Mouse (Mus musculus) neural tube, embryonic 12.5 days (tissue): ENCODE results near the gene Apoc3. TPM values are rescaled to one million over a fixed set of nuclear protein-coding genes. Genes with fewer than 3 reads are reported as not detected.

Experiments used
- ATAC-seq: fragments of 200-750 bp; cut with Nextera tagmentation; 2 replicates; pipeline ENCODE4 v1.8.0; 2017; ENCODE audit warnings: low read depth, mild to moderate bottlenecking, moderate TSS enrichment, moderate library complexity; ENCODE audit not compliant: low FRiP score
- H3K27ac ChIP-seq: fragments of 300-500 bp; sonication (generic); 2 replicates; pipeline ENCODE4 v1.5.1; 2016
- H3K27me3 ChIP-seq: fragments of 300-500 bp; sonication (generic); replicated peaks from 2 replicates; pipeline ENCODE4 v1.6.1; 2016; ENCODE audit warnings: mild to moderate bottlenecking
- H3K36me3 ChIP-seq: fragments of 300-500 bp; sonication (generic); 2 replicates; pipeline ENCODE4 v1.6.1; 2016; ENCODE audit warnings: mild to moderate bottlenecking
- H3K4me1 ChIP-seq: fragments of 300-500 bp; sonication (generic); 2 replicates; pipeline ENCODE4 v1.6.1; 2016
- H3K4me2 ChIP-seq: fragments of 300-500 bp; sonication (generic); replicated peaks from 2 replicates; pipeline ENCODE4 v1.6.1; 2016; ENCODE audit warnings: mild to moderate bottlenecking
- H3K4me3 ChIP-seq: fragments of 300-500 bp; sonication (generic); 2 replicates; pipeline ENCODE4 v1.5.1; 2016
- H3K9ac ChIP-seq: fragments of 300-500 bp; sonication (generic); 2 replicates; pipeline ENCODE4 v1.6.1; 2016; ENCODE audit warnings: mild to moderate bottlenecking
- H3K9me3 ChIP-seq: fragments of 300-500 bp; sonication (generic); 2 replicates; pipeline ENCODE4 v1.6.1; 2016; ENCODE audit warnings: mild to moderate bottlenecking
- WGBS: fragments of 180-500 bp; shearing (Covaris S2); methylation state at CpG from one replicate; pipeline ENCODE4 v1.1.7; 2016; 5-methylcytosine and 5-hydroxymethylcytosine counted together
- polyA plus RNA-seq: library from polyadenylated mRNA; unstranded; fragments of >200 nt; fragmentation: Nextera tagmentation; extraction: Ambion mirVana; gene quantifications from 2 replicates; pipeline ENCODE4 v1.2.1, GENCODE M21; 2016

Apoc3 gene
- polyA plus RNA-seq, 1 experiment from 2014 or later: not detected

GRCm38 (mm10) chr9:46256177-46256576 lies 20.7 kb upstream of the Apoc3 start:
- H3K4me1 ChIP-seq: no peaks in the 10 kb centered on the region
- no peak overlapping the region for H3K27ac ChIP-seq
- no peaks in the 10 kb centered on the region for H3K36me3 ChIP-seq
- H3K4me2 ChIP-seq: no peak overlapping the region
- no peak for ATAC-seq
- no peak overlapping the region for H3K4me3 ChIP-seq
- 88% methylated on average over 7 of the region's 7 CpGs for WGBS
- no peaks in the 10 kb centered on the region for H3K9me3 ChIP-seq
- no peaks in the 10 kb centered on the region; the same call in 1 of the 2 replicates for H3K27me3 ChIP-seq
- H3K9ac ChIP-seq: no peak overlapping the region

- Histone ChIP-seq H3K27ac (no peak overlapping the region), H3K9me3 (no peaks in the 10 kb centered on the region), H3K36me3 (no peaks in the 10 kb centered on the region), H3K4me1 (no peaks in the 10 kb centered on the region), H3K27me3 (no peaks in the 10 kb centered on the region), H3K4me3 (no peak overlapping the region), H3K9ac (no peak overlapping the region), H3K4me2 (0 out of 2 replicates have a peak overlapping the region, but pooled peaks have one; percentile 16)
- no peak for ATAC-seq
- WGBS: 22% methylated on average over 11 of the region's 11 CpGs
These were observed 11.4 kb upstream of the Apoc3 start for GRCm38 (mm10) chr9:46246752-46247324.

- 59% methylated on average over 8 of the region's 8 CpGs for WGBS
- H3K9ac ChIP-seq: no peak overlapping the region
- no peaks in the 10 kb centered on the region for H3K27me3 ChIP-seq
- ATAC-seq: no peak
- no peak overlapping the region for H3K27ac ChIP-seq
- no peaks in the 10 kb centered on the region for H3K36me3 ChIP-seq
- no peak overlapping the region for H3K4me2 ChIP-seq
- H3K4me3 ChIP-seq: no peak overlapping the region
- H3K9me3 ChIP-seq: no peaks in the 10 kb centered on the region
- no peaks in the 10 kb centered on the region for H3K4me1 ChIP-seq
These were observed 8.1 kb upstream of the Apoc3 start for GRCm38 (mm10) chr9:46243584-46243983.

- no peaks in the 10 kb centered on the region for H3K36me3 ChIP-seq
- no peaks in the 10 kb centered on the region for H3K27me3 ChIP-seq
- no peak overlapping the region for H3K9ac ChIP-seq
- 73% methylated on average over 4 of the region's 4 CpGs for WGBS
- H3K4me1 ChIP-seq: no peaks in the 10 kb centered on the region
- H3K4me3 ChIP-seq: no peak overlapping the region
- H3K4me2 ChIP-seq: no peak overlapping the region
- no peak overlapping the region for H3K27ac ChIP-seq
- no peak for ATAC-seq
- H3K9me3 ChIP-seq: no peaks in the 10 kb centered on the region
These were observed 7.7 kb upstream of the Apoc3 start for GRCm38 (mm10) chr9:46243122-46243521.

GRCm38 (mm10) chr9:46241818-46242217 lies 6.4 kb upstream of the Apoc3 start:
- H3K4me3 ChIP-seq: no peak overlapping the region
- 88% methylated on average over 2 of the region's 2 CpGs for WGBS
- no peak for ATAC-seq

GRCm38 (mm10) chr9:46240526-46241153 lies 5.2 kb upstream of the Apoc3 start, which contains the start of gene Apoa4:
Apoa4 (plus strand) TSS chr9:46240696.
- no peak within 1 kb of the TSS for H3K27ac ChIP-seq
- H3K4me3 ChIP-seq: no peak within 1 kb of the TSS
- H3K36me3 ChIP-seq: no peaks in the 10 kb centered on the region
- H3K9me3 ChIP-seq: no peaks in the 10 kb centered on the region
- H3K4me2 ChIP-seq: no peak within 1 kb of the TSS
- no peak for ATAC-seq
- 71% methylated on average over 7 of the region's 7 CpGs for WGBS
- no peaks in the 10 kb centered on the region for H3K27me3 ChIP-seq
- H3K9ac ChIP-seq: no peak within 1 kb of the TSS
- H3K4me1 ChIP-seq: no peaks in the 10 kb centered on the region

More at GRCm38 (mm10) chr9:46241818-46242217, 6.4 kb upstream of the Apoc3 start:
- Histone ChIP-seq H3K27ac (no peak overlapping the region), H3K27me3 (no peaks in the 10 kb centered on the region), H3K4me2 (no peak overlapping the region), H3K36me3 (no peaks in the 10 kb centered on the region), H3K9ac (no peak overlapping the region), H3K4me1 (no peaks in the 10 kb centered on the region), H3K9me3 (no peaks in the 10 kb centered on the region)

- Histone ChIP-seq H3K9ac (no peak overlapping the region), H3K4me3 (no peak overlapping the region), H3K9me3 (no peaks in the 10 kb centered on the region), H3K4me2 (no peak overlapping the region), H3K27ac (no peak overlapping the region), H3K36me3 (no peaks in the 10 kb centered on the region), H3K27me3 (no peaks in the 10 kb centered on the region), H3K4me1 (no peaks in the 10 kb centered on the region)
- WGBS: 91% methylated on average over 7 of the region's 7 CpGs
- ATAC-seq: no peak
These were observed 3.4 kb upstream of the Apoc3 start for GRCm38 (mm10) chr9:46238850-46239249.

- no peak overlapping the region for H3K9ac ChIP-seq
- ATAC-seq: no peak
- 0 out of 2 replicates have a peak, but pooled peaks cover 3% of the 10 kb centered on the region for H3K27me3 ChIP-seq
- no peaks in the 10 kb centered on the region for H3K36me3 ChIP-seq
- H3K9me3 ChIP-seq: no peaks in the 10 kb centered on the region
- 83% methylated on average over 4 of the region's 4 CpGs for whole genome bisulfite sequencing
- no peak overlapping the region for H3K4me3 ChIP-seq
- peaks cover 1% of the 10 kb centered on the region; the same call in 1 of the 2 replicates for H3K4me1 ChIP-seq
- H3K27ac ChIP-seq: no peak overlapping the region
- no peak overlapping the region for H3K4me2 ChIP-seq
These were observed 213 bp upstream of the Apoc3 start for GRCm38 (mm10) chr9:46235649-46236048.

- WGBS: 89% methylated on average over 6 of the region's 6 CpGs
- ATAC-seq: no peak
- Histone ChIP-seq H3K4me3 (no peak overlapping the region), H3K4me1 (peaks cover 6% of the 10 kb centered on the region), H3K9ac (no peak overlapping the region), H3K4me2 (no peak overlapping the region), H3K9me3 (no peaks in the 10 kb centered on the region), H3K27ac (no peak overlapping the region), H3K36me3 (no peaks in the 10 kb centered on the region), H3K27me3 (0 out of 2 replicates have a peak, but pooled peaks cover 3% of the 10 kb centered on the region)
These were observed 240 bp downstream of the Apoc3 start for GRCm38 (mm10) chr9:46235196-46235595.

GRCm38 (mm10) chr9:46230450-46230975 lies 4.9 kb downstream of the Apoc3 start:
- Histone ChIP-seq H3K4me2 (peak overlapping the region; percentile 85), H3K27me3 (0 out of 2 replicates have a peak, but pooled peaks cover 3% of the 10 kb centered on the region), H3K36me3 (no peaks in the 10 kb centered on the region), H3K27ac (no peak overlapping the region), H3K4me3 (peak overlapping the region; percentile 41), H3K9me3 (no peaks in the 10 kb centered on the region), H3K9ac (peak overlapping the region; percentile 57), H3K4me1 (peaks cover 8% of the 10 kb centered on the region)
- 18% methylated on average over 13 of the region's 13 CpGs for WGBS
- ATAC-seq: peak; percentile 37; the same call in 1 of the 2 replicates

GRCm38 (mm10) chr9:46229573-46230449 lies 5.6 kb downstream of the Apoc3 start:
- ATAC-seq: peak; percentile 91

GRCm38 (mm10) chr9:46228491-46228890 lies 6.9 kb downstream of the Apoc3 start, which contains the start of gene Apoa1:
Apoa1 (plus strand) TSS chr9:46228580.
- no peak within 1 kb of the TSS for H3K27ac ChIP-seq
- WGBS: 74% methylated on average over 9 of the region's 9 CpGs
- ATAC-seq: no peak

More at GRCm38 (mm10) chr9:46229573-46230449, 5.6 kb downstream of the Apoc3 start:
- Histone ChIP-seq H3K9me3 (no peaks in the 10 kb centered on the region), H3K36me3 (no peaks in the 10 kb centered on the region), H3K4me1 (peaks cover 8% of the 10 kb centered on the region), H3K4me3 (peak overlapping the region; percentile 41), H3K9ac (peak overlapping the region; percentile 57), H3K27ac (no peak overlapping the region), H3K27me3 (0 out of 2 replicates have a peak, but pooled peaks cover 3% of the 10 kb centered on the region), H3K4me2 (peak overlapping the region; percentile 85)
- WGBS: 15% methylated on average over 37 of the region's 37 CpGs

More at GRCm38 (mm10) chr9:46228491-46228890, 6.9 kb downstream of the Apoc3 start, which contains the start of gene Apoa1:
- H3K9me3 ChIP-seq: no peaks in the 10 kb centered on the region
- H3K4me2 ChIP-seq: no peak within 1 kb of the TSS
- 0 out of 2 replicates have a peak, but pooled peaks cover 3% of the 10 kb centered on the region for H3K27me3 ChIP-seq
- no peak within 1 kb of the TSS for H3K4me3 ChIP-seq
- H3K36me3 ChIP-seq: no peaks in the 10 kb centered on the region
- H3K4me1 ChIP-seq: peaks cover 8% of the 10 kb centered on the region
- no peak within 1 kb of the TSS for H3K9ac ChIP-seq
